Mouse (Mus musculus) WW6 (cell line): Measurements from ENCODE around the gene Gfer.
"Not testable (repeated sequence)": the region's sequence is repeated elsewhere in the genome, so short reads cannot be mapped to it uniquely, and the experiment has no call there.

Source experiments
- DNase-seq: peaks from one replicate; pipeline ENCODE4 v3.0.0-alpha.2; 2013; ENCODE audit warnings: low read depth, low spot score

Gene Gfer

DNA sequence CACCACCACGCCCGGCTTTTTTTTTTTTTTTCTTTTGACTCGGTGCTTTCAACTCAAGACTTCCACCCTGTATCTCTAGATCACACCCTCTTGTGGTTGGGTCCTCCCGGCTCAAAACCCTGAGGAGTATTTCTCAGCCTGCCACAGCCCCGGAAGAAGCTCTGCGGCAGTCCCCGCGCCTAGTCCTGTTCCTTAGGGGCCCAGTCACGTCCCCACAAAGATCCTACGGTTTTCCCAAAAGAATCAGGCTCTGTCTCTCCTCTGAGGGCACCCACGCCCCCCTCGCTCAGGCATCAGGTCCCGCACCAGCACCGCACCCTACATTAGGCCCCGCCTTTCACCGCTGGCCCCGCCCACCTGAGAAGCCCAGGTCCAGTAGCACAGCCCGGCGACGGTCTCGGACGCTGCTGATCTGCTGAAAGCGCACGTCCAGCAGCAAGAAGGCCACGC lies 8.8 kb downstream of the Gfer start:
- no peak for DNase-seq

DNA sequence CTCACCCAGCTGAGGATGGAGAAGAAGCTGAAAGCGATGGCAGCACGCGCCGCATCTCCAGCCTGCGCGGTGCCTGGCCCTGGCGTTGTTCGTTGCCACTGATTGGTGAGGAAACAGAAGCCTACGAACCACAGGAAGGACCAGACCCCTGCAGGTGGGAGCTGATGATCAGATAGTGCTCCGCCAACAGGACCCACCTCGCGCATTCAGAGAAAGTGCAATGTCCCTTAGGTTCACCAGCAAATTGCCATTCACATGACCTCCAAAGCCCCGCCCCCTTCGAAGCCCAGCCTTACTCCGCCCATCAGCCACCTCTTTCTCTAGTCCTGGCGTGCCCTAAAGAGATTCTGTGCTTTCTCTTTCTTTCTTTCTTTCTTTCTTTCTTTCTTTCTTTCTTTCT lies 9.4 kb downstream of the Gfer start:
- DNase-seq, result no peak

GRCm38 (mm10) chr17:24677500-24678080 lies 18.4 kb downstream of the Gfer start:
- DNase-seq, result no peak

DNA sequence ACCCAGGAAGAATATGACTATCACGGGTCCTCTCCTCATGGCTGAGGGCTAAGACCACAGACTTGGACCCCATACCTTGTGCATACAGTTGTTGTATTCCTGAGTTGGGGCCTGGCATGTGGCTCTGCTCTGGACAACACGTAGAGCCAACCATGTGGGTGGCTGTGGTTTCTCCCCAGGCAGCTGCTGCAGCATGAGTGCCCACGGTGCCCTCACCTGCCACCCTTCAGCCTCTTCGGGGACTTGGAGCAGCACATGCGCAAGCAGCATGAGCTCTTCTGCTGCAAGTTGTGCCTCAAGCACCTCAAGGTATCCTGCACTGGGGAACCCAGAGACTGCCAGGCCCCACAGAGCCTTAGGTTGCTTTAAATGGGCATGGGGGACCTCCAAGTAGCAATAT lies 19.1 kb downstream of the Gfer start:
- no peak for DNase-seq

GRCm38 (mm10) chr17:24676187-24676586 lies 19.8 kb downstream of the Gfer start:
- DNase-seq, result no peak

- no peak for DNase-seq
Measured at GRCm38 (mm10) chr17:24674277-24674676, 21.7 kb downstream of the Gfer start.

GRCm38 (mm10) chr17:24672141-24672540 lies 23.8 kb downstream of the Gfer start:
- no peak for DNase-seq

DNA sequence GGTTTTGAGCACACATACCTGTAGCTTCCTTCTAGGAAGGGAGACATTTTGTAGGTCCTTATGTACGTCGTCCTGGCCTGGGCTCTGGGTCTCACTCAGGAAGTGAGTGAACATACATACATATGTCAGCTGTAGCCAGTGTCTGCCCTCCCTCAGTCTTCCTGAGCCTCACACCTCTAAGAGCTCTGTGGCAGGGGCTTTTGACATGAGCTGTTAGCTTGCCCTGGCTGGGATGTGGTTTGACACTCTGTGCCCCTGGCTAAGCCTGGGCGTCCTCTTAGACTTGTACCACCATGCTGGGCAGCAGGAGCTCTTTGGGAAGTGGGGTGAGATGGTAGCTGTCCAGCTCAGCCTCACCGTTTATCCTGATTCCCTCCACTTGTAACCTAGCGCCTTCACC lies 24.6 kb downstream of the Gfer start:
- no peak for DNase-seq

- no peak for DNase-seq
Measured at GRCm38 (mm10) chr17:24670246-24670844, 25.6 kb downstream of the Gfer start.

- DNase-seq, result peak; percentile 83
Measured at GRCm38 (mm10) chr17:24669545-24670245, 26.3 kb downstream of the Gfer start, which contains the start of gene Zfp598. TSS of gene Zfp598 (plus strand) at chr17:24669687.

GRCm38 (mm10) chr17:24669214-24669544 lies 26.8 kb downstream of the Gfer start:
- DNase-seq, result not testable (repeated sequence)

- DNase-seq, result no peak
Measured at GRCm38 (mm10) chr17:24667416-24667815, 28.5 kb downstream of the Gfer start.

DNA sequence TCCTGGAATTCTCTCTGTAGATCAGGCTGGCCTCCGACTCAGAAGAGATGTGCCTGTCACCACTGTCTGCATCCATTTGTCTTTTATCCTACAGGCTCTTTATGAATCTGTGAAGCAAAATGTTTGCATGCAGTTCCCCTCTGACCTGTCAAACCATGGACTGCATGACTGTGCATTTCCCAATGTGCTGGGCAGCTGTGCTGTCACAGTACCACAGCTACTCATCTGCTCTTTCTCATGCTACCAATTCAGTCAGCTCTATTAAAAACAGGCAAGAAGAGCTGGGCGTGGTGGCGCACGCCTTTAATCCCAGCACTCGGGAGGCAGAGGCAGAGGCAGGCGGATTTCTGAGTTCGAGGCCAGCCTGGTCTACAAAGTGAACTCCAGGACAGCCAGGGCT lies 28.9 kb downstream of the Gfer start:
- not testable (repeated sequence) for DNase-seq

DNA sequence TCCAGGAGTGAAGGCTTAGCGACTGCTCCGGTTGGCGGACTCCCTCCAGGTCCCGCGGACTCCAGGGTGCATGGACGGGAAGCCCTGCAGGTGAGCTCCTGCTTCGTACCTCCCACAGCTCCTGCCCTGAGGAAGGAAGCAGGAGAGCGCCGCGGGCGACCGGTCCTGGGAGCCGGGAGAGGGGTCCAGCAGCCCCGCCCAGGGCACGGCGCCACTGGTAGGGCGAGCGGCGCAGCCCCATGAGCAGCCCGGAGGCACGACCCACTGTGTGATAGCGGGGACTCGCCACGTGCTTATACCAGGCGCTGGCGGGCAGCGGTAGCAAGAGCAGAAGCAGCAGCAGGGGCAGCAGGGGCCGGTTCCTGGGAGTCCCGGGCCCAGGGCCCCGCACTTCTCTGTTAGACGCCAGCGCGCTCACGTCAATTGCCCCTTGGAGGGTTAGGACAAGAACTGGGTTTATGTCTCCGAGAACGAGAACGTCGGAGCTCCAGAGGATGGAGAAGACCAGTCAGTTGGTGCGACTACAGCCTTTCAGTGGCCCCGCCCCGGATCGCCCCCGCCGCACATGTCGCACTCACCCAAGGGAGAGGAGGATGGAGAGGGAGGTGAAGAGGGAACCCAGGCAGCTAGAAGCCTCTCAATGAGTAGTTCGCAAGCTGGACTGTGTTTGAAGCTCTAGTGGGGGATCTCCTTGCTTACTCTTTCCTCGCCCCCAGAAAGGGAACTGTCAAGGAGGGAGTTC lies 37.8 kb downstream of the Gfer start, which contains the start of gene Npw:
Gene Npw (minus strand): TSS at position 441 of the 742 bp plus-strand sequence.
- DNase-seq, result no peak

GRCm38 (mm10) chr17:24654969-24655368 lies 41.0 kb downstream of the Gfer start:
- no peak for DNase-seq

- no peak for DNase-seq
Measured at GRCm38 (mm10) chr17:24653967-24654710, 41.8 kb downstream of the Gfer start.

DNA sequence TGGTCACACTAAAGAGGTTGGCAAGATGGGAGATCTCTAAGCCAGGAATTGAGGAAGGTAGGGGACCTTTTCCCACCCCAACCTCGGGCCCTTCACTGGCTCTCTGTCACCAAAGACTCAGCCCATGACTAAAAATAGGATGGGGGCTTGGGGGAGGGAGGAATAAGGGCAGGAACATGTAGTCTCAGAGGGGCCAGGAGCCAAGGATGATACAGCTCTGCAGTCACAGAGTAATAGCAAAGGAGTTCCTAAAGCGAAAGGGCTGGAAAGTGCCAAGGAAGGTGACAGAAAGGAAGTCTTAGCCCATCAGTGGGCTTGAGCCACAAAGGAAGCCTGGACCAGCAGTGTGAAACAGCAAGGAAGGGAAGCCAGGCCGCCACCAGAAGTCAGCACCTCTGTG lies 44.1 kb downstream of the Gfer start:
- DNase-seq, result no peak

GRCm38 (mm10) chr17:24650766-24651165 lies 45.2 kb downstream of the Gfer start:
- DNase-seq, result no peak

DNA sequence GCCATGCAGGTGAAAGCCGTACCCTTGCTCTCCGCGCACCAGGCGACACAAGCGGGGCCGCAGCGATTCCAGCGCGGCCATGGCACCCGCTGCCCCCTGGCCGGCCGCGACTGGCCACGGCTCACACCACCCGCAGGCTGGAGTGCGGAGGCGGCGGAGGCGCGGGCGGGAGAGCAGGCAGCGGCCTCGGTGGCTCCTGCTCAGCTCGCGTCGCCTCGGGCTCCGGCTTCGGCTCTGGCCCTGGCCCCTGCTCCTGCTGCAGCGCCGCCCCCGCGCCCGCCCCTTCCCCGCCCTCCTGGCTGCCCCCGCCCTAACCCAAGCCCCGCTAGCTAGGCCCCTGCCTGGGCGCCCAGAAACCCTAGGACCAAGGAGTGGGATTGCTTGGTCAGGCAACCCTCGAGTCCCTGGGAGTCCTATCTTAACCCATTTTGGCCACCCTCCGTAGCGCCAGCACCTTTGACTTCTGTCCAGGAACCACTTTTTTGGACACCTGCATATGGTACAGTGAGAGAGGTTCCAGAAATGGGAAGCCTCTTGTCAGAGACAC lies 45.8 kb downstream of the Gfer start, which contains the start of gene Slc9a3r2:
Gene Slc9a3r2 (minus strand): TSS at position 258 of the 547 bp plus-strand sequence.
- no peak for DNase-seq

DNA sequence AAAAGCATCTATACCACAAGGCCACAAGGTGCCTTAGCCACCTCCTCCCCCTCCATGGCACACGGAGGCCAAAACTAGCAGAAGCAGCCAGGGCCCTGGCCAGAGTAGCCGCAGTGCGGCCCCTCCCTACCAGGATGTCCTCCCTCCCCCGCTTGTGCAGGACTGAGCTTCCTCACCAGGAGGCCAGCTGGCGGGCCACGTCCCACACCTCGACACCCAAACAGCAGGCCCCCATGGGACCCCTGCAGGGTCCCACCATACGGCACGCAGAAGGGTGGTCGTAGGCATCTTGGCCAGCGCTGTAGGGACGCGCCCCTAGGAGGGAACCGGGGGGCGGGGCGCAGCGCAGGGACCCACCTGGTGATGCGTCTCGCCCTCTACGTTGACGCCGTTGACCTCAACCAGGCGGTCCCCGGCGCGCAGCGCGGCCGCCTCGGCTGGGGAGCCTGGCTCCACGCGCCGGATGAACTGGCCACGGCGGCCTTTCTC lies 46.3 kb downstream of the Gfer start:
- DNase-seq, result no peak
